Mouse (Mus musculus) spleen, adult 2 months (tissue): ENCODE results near the gene Gucy2e. TPM values are rescaled to one million over a fixed set of nuclear protein-coding genes. Genes with fewer than 3 reads are reported as not detected.

Experiments
- DNase-seq, 2 experiments: peaks; one replicate each; pipeline versions ENCODE4 v3.0.0 to v3.0.0-alpha.2; 2012 to 2021; ENCODE audit warnings: low spot score in 2 of 2, low read depth in 1 of 2
- H3K27ac ChIP-seq: fragments of 200-500 bp; 2 replicates; pipeline ENCODE4 v1.5.1; 2012; ENCODE audit warnings: low read length, inconsistent platforms; ENCODE audit not compliant: insufficient read depth
- H3K27me3 ChIP-seq: fragments of 200-500 bp; 2 replicates; pipeline ENCODE4 v1.6.1; 2012; ENCODE audit warnings: mild to moderate bottlenecking, moderate library complexity, low read length, inconsistent platforms; ENCODE audit not compliant: control insufficient read depth, insufficient read depth
- H3K36me3 ChIP-seq: fragments of 200-500 bp; 2 replicates; pipeline ENCODE4 v1.6.1; 2012; ENCODE audit warnings: mild to moderate bottlenecking, low read length, inconsistent platforms; ENCODE audit not compliant: control insufficient read depth, insufficient read depth
- H3K4me1 ChIP-seq: fragments of 200-500 bp; 2 replicates; pipeline ENCODE4 v1.6.1; 2011; ENCODE audit warnings: inconsistent platforms; ENCODE audit not compliant: control insufficient read depth, insufficient read depth, insufficient read length
- H3K4me3 ChIP-seq: fragments of 200-500 bp; 2 replicates; pipeline ENCODE4 v1.5.1; 2011; ENCODE audit warnings: mild to moderate bottlenecking, inconsistent platforms; ENCODE audit not compliant: insufficient read depth, insufficient read length; ENCODE audit errors: extremely low read depth
- CTCF ChIP-seq: fragments of 200-500 bp; IDR thresholded peaks from 2 replicates; pipeline ENCODE4 v1.5.1; 2011; ENCODE audit warnings: mild to moderate bottlenecking, inconsistent platforms; ENCODE audit not compliant: insufficient read depth, insufficient read length, insufficient replicate concordance; ENCODE audit errors: extremely low read depth
- POLR2A ChIP-seq: fragments of 200-500 bp; IDR thresholded peaks from 2 replicates; pipeline ENCODE4 v1.6.1; 2011; ENCODE audit warnings: low read depth, low read length, inconsistent platforms
- WGBS: fragments of 180-500 bp; shearing (Covaris S2); methylation state at CpG from one replicate; pipeline ENCODE4 v1.1.7; 2018; 5-methylcytosine and 5-hydroxymethylcytosine counted together
- polyA plus RNA-seq: library from polyadenylated mRNA; depleted of rRNA; stranded (reverse); fragments of >200 nt; gene quantifications from 2 replicates; pipeline ENCODE4 v1.2.3, GENCODE M21; 2012

Gucy2e gene
- polyA plus RNA-seq, 1 experiment: 0.02 TPM

- Histone ChIP-seq H3K4me3 (no peak overlapping the region), H3K27ac (no peak overlapping the region), H3K4me1 (no peaks in the 10 kb centered on the region), H3K36me3 (no peaks in the 10 kb centered on the region), H3K27me3 (no peaks in the 10 kb centered on the region)
- TF ChIP-seq CTCF (no peak), POLR2A (no peak)
- DNase-seq: no peak
- 80% methylated on average over 4 of the region's 4 CpGs for WGBS
Observed at GRCm38 (mm10) chr11:69221070-69221469, 15.8 kb downstream of the Gucy2e start.

- Histone ChIP-seq H3K36me3 (no peaks in the 10 kb centered on the region), H3K4me3 (no peak overlapping the region), H3K27me3 (no peaks in the 10 kb centered on the region), H3K27ac (no peak overlapping the region), H3K4me1 (no peaks in the 10 kb centered on the region)
- DNase-seq: no peak
- 22% methylated on average over 2 of the region's 2 CpGs for WGBS
- no peak for TF ChIP-seq POLR2A
Observed at GRCm38 (mm10) chr11:69218661-69219060, 18.2 kb downstream of the Gucy2e start.

GRCm38 (mm10) chr11:69217411-69217810 lies 19.4 kb downstream of the Gucy2e start:
- Histone ChIP-seq H3K27ac (no peak overlapping the region), H3K4me3 (no peak overlapping the region), H3K36me3 (no peaks in the 10 kb centered on the region), H3K27me3 (no peaks in the 10 kb centered on the region), H3K4me1 (no peaks in the 10 kb centered on the region)
- WGBS: 87% methylated on average over 5 of the region's 5 CpGs
- DNase-seq: no peak
- TF ChIP-seq CTCF (no peak), POLR2A (no peak)

GRCm38 (mm10) chr11:69211431-69211830 lies 25.4 kb downstream of the Gucy2e start:
- Histone ChIP-seq H3K27ac (no peak overlapping the region), H3K4me1 (no peaks in the 10 kb centered on the region), H3K27me3 (no peaks in the 10 kb centered on the region), H3K36me3 (no peaks in the 10 kb centered on the region), H3K4me3 (no peak overlapping the region)
- WGBS: 67% methylated on average over 2 of the region's 2 CpGs
- DNase-seq: no peak
- TF ChIP-seq CTCF (no peak), POLR2A (no peak)

GRCm38 (mm10) chr11:69202469-69203230 lies 34.2 kb downstream of the Gucy2e start:
- Histone ChIP-seq H3K27ac (no peak overlapping the region), H3K4me1 (no peaks in the 10 kb centered on the region), H3K36me3 (no peaks in the 10 kb centered on the region), H3K27me3 (no peaks in the 10 kb centered on the region), H3K4me3 (no peak overlapping the region)
- TF ChIP-seq POLR2A: no peak
- TF ChIP-seq CTCF: no peak
- no peak for DNase-seq
- WGBS: 41% methylated on average over 13 of the region's 13 CpGs

GRCm38 (mm10) chr11:69200231-69200630 lies 36.6 kb downstream of the Gucy2e start:
- H3K27ac ChIP-seq: no peak overlapping the region
- H3K4me3 ChIP-seq: no peak overlapping the region
- H3K36me3 ChIP-seq: no peaks in the 10 kb centered on the region
- H3K4me1 ChIP-seq: no peaks in the 10 kb centered on the region
- peaks cover 4% of the 10 kb centered on the region for H3K27me3 ChIP-seq
- TF ChIP-seq CTCF (no peak), POLR2A (no peak)
- DNase-seq: no peak
- WGBS: 73% methylated on average over 6 of the region's 6 CpGs

- Histone ChIP-seq H3K27me3 (peaks cover 4% of the 10 kb centered on the region), H3K4me3 (no peak overlapping the region), H3K36me3 (no peaks in the 10 kb centered on the region), H3K27ac (no peak overlapping the region), H3K4me1 (no peaks in the 10 kb centered on the region)
- 88% methylated on average over 1 of the region's 1 CpGs for WGBS
- no peak for TF ChIP-seq CTCF
- TF ChIP-seq POLR2A: no peak
- DNase-seq: no peak
Observed at GRCm38 (mm10) chr11:69199251-69199650, 37.6 kb downstream of the Gucy2e start.
